Mouse (Mus musculus): ENCODE results near the gene Rsad1.

GRCm38 (mm10) chr11:94544422-94544821 is 4.6 kb downstream of the Rsad1 start:
- no peak for TF ChIP-seq CTCF (IDR thresholded peaks at IDR 0.05; ENCODE audit: extremely low read depth, insufficient read depth, low read length)
- no peak for TF ChIP-seq POLR2A (IDR thresholded peaks at IDR 0.05; ENCODE audit: extremely low read depth, insufficient read depth, low read length)
